Mouse (Mus musculus): Measurements from ENCODE around the gene Cacna2d2. TPM values are rescaled to one million over a fixed set of nuclear protein-coding genes. Genes with fewer than 3 reads are reported as not detected.
"Not testable (repeated sequence)": the region's sequence is repeated elsewhere in the genome, so short reads cannot be mapped to it uniquely, and the experiment has no call there.

Cacna2d2 gene
- total RNA-seq, 1 experiment from 2014 or later: 6.6 TPM

DNA sequence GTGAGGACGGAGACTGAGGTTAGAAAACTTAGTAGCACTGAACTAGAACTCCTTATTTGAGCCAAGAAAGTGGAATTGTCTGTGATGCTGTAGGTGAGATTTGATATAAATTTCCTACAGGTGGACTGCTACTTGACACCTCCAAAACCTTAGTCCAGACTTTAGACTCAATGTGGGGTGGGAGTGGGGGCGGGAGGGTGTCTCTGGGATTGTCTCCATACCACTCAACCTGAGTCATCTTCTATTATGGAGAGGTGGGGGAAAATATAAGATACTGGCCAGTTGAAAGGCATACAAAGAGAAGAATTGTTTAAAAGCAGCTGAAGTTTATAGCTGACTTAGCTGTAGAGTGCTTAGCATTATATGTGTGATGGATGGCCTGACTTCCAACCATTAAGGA, 156.3 kb downstream of the Cacna2d2 start:
- DNase-seq: no peak

- no peak for DNase-seq
Observed at GRCm38 (mm10) chr9:107556346-107556745, 156.9 kb downstream of the Cacna2d2 start.

DNA sequence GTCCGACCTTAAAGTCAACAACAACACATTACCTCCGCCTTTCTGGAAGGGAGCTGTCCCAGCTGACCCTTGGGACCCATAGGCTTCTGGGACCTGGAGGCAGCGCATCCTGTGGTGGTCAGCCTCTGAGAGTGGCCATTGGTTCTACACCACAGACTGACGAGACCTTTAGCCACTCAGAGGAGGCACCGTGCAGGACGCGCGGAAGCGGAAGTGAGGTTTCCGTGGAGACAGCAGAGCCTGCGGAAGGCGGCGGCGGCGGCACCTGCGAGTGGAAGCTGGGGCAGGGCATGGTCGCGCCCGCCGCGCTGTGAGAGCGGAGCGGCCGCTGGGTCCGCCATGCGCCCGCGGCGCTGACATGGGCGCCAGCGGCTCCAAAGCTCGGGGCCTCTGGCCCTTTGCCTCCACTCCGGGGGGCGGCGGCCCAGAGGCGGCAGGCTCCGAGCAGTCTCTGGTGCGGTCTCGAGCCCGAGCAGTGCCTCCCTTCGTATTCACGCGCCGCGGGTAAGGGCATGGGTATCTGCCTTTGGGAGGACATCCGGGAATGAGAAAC, 163.7 kb downstream of the Cacna2d2 start, which contains the start of gene Tusc2:
TSS of gene Tusc2 (plus strand) at position 227 of the 553 bp plus-strand sequence.
- DNase-seq: peak; percentile 97

GRCm38 (mm10) chr9:107565556-107565955, 166.1 kb downstream of the Cacna2d2 start:
- DNase-seq: not testable (repeated sequence)

DNA sequence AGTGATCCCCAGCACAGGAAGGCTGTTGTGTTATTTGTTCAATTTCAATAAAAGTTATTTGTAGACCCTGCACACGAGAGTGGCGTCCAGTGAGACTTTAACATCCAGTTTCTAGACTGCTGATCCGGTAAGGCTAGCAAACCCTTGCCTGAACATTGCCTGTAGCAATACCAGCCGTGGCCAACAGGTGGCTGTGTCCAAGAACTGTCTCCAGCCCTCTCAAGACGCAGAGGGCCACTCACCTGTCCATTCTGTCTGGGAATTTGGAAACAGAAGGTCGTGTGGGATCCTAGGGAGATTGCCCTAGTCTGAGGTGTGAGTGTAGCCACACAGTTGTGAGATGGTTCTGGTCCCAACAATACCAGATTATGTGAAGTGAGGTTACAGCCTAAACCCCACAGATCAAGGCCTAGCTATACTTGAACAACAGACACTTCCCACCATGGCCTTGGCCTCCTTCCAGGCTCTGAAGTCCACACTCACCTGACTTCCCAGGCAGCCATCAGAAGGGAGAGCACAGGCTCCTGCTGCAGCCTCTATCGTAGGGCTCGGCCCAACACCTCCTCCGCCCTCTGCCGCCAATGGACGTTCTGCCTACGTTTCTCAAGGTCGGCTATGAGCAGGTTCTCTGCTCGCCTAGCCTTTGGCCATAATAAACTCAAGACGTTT, 166.8 kb downstream of the Cacna2d2 start:
- DNase-seq: peak; percentile 90

- DNase-seq: peak; percentile 47
Observed at GRCm38 (mm10) chr9:107566855-107567254, 167.4 kb downstream of the Cacna2d2 start.

GRCm38 (mm10) chr9:107567702-107568319, 168.4 kb downstream of the Cacna2d2 start, which contains the start of gene Hyal2:
TSS of gene Hyal2 (plus strand) at chr9:107567945.
- peak; percentile 73 for DNase-seq

GRCm38 (mm10) chr9:107568331-107569261, 169.2 kb downstream of the Cacna2d2 start:
- DNase-seq: peak; percentile 93

DNA sequence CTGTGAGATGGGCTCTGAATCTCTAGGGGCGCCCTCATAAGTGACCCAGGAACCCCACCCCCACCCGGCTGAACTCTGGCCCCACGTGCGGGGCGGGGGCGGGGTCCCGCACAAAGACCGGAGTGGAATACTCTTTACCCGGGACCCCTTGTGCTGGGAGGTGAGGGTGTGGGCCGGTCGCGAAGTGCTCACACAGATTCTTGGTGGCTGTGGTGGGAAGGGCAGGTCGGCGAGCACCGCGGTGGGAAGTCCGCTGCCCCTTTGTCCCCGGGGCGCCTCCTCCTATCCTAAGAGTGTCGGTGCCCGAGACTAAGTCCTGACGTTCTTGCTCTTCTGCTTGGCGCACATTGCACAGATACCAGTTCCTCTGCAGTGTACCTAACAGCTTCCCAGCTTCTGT, 169.9 kb downstream of the Cacna2d2 start:
- DNase-seq: no peak

DNA sequence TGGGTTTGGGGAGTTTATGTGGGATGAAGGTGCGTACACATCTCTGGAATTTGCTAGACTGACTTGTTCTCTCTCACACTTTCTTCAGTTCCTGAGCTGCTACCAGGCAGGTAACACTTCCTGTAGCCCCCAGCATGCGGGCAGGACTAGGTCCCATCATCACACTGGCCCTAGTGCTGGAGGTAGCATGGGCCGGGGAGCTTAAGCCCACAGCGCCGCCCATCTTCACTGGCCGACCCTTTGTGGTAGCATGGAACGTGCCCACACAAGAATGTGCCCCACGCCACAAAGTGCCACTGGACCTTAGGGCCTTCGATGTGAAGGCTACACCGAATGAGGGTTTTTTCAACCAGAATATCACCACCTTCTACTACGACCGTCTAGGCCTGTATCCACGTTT, 170.6 kb downstream of the Cacna2d2 start:
- DNase-seq: no peak

DNA sequence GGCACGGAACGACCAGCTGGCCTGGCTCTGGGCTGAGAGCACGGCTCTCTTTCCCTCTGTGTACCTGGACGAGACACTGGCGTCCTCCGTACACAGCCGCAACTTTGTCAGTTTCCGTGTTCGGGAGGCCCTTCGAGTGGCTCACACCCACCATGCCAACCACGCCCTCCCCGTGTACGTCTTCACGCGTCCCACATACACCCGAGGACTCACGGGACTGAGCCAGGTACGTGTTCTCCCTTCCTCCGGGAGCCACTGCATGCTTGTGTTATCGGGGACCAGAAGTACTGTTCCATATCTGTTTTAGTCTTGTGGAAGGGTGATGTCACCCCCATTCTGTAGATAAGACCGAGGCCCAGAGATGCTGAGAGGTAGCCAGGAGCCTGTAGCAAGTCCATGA, 171.4 kb downstream of the Cacna2d2 start:
- no peak for DNase-seq

GRCm38 (mm10) chr9:107571534-107572326, 172.3 kb downstream of the Cacna2d2 start:
- DNase-seq: no peak

GRCm38 (mm10) chr9:107572327-107572662, 172.9 kb downstream of the Cacna2d2 start:
- DNase-seq: no peak

DNA sequence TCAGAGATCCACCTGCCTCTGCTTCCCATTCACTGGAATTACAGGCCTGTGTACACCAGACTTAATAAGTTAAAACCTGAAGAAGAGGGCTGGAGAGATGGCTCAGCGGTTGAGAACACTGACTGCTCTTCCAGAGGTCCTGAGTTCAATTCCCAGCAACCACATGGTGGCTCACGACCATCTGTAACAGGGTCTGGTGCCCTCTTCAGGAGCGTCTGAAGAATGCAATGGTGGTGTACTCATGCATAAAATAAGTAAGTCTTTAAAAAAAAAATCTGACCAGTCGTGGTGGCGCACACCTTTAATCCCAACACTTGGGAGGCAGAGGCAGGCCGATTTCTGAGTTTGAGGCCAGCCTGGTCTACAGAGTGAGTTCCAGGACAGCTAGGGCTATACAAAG, 174.4 kb downstream of the Cacna2d2 start:
- DNase-seq: not testable (repeated sequence)

DNA sequence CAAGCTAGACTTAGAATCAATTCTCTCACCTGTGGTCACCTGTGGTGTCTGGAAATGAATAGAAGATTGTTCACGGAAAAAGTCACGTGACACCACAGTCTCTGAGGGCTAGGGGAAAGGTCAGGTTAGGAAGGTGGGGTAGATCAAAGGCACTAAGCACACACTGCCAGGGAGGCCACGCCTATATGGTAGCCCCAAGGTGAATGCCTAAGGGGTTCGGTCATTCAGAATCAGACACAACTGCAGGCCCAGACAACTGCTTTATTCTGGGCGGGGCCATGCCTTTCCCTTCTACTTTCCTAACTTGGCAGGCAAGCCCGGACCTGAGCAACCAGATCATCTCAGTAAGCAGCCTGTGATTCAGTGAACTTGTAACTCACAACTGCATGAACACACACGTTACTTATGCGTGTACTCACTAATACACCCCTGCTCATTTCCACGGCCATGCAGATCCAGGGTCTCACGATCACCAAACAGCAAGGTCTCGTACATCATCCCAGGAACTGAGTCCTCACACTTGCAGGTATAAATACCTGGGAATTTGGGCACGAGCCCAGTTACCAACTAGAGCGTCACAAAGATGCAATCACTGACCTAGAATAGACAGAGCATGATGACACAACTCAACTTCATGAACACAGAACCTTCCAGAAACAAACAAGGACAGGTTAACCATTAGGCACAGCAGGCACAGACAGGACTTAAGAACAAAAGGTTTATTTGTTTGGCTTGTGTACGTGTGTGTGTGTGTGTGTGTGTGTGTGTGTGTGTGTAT, 176.4 kb downstream of the Cacna2d2 start:
- no peak for DNase-seq

DNA sequence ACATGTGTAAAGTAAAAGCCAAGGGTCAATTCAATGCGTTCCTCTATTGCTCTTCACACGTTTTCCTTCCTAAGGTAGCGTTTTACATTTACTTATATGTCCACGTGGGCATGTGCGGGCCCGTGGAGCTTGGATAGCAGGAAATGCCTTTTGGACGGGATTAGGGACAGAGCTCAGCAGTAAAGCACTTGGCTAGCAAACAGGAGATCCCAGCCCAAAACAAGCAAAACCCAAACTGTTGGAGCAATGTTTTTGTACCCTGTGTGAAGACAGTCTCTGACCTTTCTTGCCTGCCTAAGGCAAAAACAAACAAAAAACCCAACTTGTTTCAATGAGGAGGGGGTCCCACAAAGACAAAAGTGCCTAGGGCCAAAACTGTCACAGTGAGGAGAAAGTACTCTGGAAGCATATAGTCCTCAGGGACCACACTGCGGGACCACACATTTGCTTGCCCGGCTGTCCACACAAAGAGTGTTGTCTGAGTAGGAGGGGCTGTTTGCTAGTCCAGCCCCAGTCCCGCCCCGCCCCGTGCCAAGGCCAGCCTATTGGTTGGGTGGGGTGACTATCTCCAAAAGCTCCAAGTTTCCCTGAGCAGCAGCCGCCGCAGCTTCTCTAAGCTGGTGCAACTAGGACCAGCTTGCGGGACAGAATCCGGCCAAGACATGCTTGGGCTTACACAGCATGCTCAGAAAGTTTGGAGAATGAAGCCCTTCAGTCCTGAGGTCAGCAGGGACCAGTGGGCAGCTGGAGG, 177.1 kb downstream of the Cacna2d2 start, which contains the start of gene Hyal1:
TSS of gene Hyal1 (plus strand) at position 571 of the 751 bp plus-strand sequence.
- DNase-seq: peak; percentile 91

GRCm38 (mm10) chr9:107577871-107578270, 178.5 kb downstream of the Cacna2d2 start:
- DNase-seq: peak; percentile 39

GRCm38 (mm10) chr9:107578587-107578986, 179.2 kb downstream of the Cacna2d2 start, which contains the start of gene Naa80:
TSS of gene Naa80 (plus strand) at chr9:107578887.
- DNase-seq: no peak
